Mouse (Mus musculus) liver, adult 2 months (tissue): Measurements from ENCODE around the gene Inafm1.

Experiments used
- CTCF ChIP-seq: fragments of 200-500 bp; IDR thresholded peaks from 2 replicates; pipeline ENCODE4 v1.5.1; 2011; ENCODE audit warnings: low read depth, low read length, control low read depth
- POLR2A ChIP-seq: fragments of 200-500 bp; IDR thresholded peaks from 2 replicates; pipeline ENCODE4 v1.6.1; 2011; ENCODE audit warnings: low read length, control low read depth; ENCODE audit not compliant: insufficient read depth; ENCODE audit errors: extremely low read depth

GRCm38 (mm10) chr7:16297616-16298015 is 24.2 kb upstream of the Inafm1 start:
- no peak for TF ChIP-seq CTCF
- no peak for TF ChIP-seq POLR2A
